Mouse (Mus musculus): ENCODE results near the gene Lrrc40. TPM values are rescaled to one million over a fixed set of nuclear protein-coding genes. Genes with fewer than 3 reads are reported as not detected.

The Lrrc40 gene
- polyA plus RNA-seq, 1 experiment from 2014 or later = 42.6 TPM

GRCm38 (mm10) chr3:158031371-158031925 is 5.0 kb upstream of the Lrrc40 start:
- Histone ChIP-seq H3K36me3 (ENCODE audit: insufficient read depth, low read length) (0 out of 2 replicates have a peak, but pooled peaks cover 2% of the 10 kb centered on the region), H3K4me2 (ENCODE audit: low read length) (peak overlapping the region; percentile 75), H3K9ac (ENCODE audit: low read depth, low read length) (peak overlapping the region; percentile 93), H3K4me3 (replicated peaks; ENCODE audit: low read depth, low read length) (peak overlapping the region; percentile 75), H3K27me3 (ENCODE audit: insufficient read depth, low read length) (no peaks in the 10 kb centered on the region), H3K27ac (peak overlapping the region; percentile 97), H3K9me3 (replicated peaks; ENCODE audit: low read length) (no peaks in the 10 kb centered on the region), H3K4me1 (replicated peaks; ENCODE audit: insufficient read depth, low read length) (0 out of 2 replicates have a peak, but pooled peaks cover 5% of the 10 kb centered on the region)
- ATAC-seq (replicated peaks; ENCODE audit: low FRiP score, low read depth) (peak; percentile 93), DNase-seq (ENCODE audit: low spot score) (peak; percentile 95)
- WGBS = under 1% methylated on average over 61 of the region's 61 CpGs
- TF ChIP-seq CTCF (IDR thresholded peaks at IDR 0.05; ENCODE audit: low read depth) = no peak; the same call in 1 of the 2 replicates

DNA sequence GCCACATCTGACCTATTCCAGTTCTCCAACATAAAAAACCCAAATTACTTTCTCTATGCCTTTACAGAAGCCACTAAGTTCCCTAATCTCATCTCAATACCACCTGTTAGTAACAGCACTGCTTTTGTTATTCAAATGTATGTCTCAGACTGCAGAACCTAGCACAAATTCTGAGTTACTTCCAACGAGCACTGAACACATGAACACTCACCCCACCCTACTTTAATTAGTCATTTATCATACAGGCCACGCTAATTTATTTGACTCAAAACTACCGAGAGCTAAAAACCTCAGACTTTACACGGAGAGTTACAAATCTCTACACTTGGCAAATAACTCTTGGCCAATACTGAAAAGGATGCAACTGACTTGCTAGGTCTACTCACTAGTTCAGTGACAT is 4.4 kb upstream of the Lrrc40 start:
- 5% methylated on average over 4 of the region's 4 CpGs for WGBS
- TF ChIP-seq CTCF (IDR thresholded peaks at IDR 0.05; ENCODE audit: low read depth) = no peak
- DNase-seq (ENCODE audit: low spot score) (peak; percentile 3), ATAC-seq (replicated peaks; ENCODE audit: low FRiP score, low read depth) (no peak)
- Histone ChIP-seq H3K27ac (peak overlapping the region; percentile 97), H3K9ac (ENCODE audit: low read depth, low read length) (peak overlapping the region; percentile 93), H3K9me3 (replicated peaks; ENCODE audit: low read length) (no peaks in the 10 kb centered on the region), H3K4me1 (replicated peaks; ENCODE audit: insufficient read depth, low read length) (0 out of 2 replicates have a peak, but pooled peaks cover 5% of the 10 kb centered on the region), H3K27me3 (ENCODE audit: insufficient read depth, low read length) (no peaks in the 10 kb centered on the region), H3K36me3 (ENCODE audit: insufficient read depth, low read length) (no peaks in the 10 kb centered on the region), H3K4me3 (replicated peaks; ENCODE audit: low read depth, low read length) (peak overlapping the region; percentile 75), H3K4me2 (ENCODE audit: low read length) (peak overlapping the region; percentile 75)

DNA sequence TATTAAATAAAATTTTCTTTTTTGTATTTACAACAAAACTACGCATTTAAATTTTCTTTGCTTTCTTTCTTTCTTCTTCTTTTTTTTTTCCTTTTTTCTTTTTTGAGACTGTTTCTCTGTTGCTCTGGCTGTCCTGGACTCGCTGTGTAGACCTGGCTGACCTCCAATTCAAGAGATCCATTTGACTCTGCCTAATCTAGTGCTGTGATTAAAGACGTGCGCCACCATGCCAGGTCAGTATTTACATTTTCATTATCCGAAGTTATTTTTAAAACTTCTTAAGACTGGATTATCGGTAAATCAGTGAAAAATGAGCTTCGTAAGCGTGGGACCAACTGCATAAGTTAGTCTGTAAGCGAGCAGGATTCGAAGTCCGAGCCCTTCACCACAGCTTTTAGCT is 596 bp upstream of the Lrrc40 start:
- under 1% methylated on average over 11 of the region's 11 CpGs for WGBS
- ATAC-seq (replicated peaks; ENCODE audit: low FRiP score, low read depth) = no peak
- H3K36me3 ChIP-seq (ENCODE audit: insufficient read depth, low read length) = no peaks in the 10 kb centered on the region
- no peaks in the 10 kb centered on the region for H3K27me3 ChIP-seq (ENCODE audit: insufficient read depth, low read length)
- DNase-seq (ENCODE audit: low spot score) = peak; percentile 21
- H3K9me3 ChIP-seq (replicated peaks; ENCODE audit: low read length) = no peaks in the 10 kb centered on the region
- H3K9ac ChIP-seq (ENCODE audit: low read depth, low read length) = peak overlapping the region; percentile 83
- TF ChIP-seq CTCF (IDR thresholded peaks at IDR 0.05; ENCODE audit: low read depth) = no peak
- peak overlapping the region; percentile 80 for H3K4me3 ChIP-seq (replicated peaks; ENCODE audit: low read depth, low read length)
- peak overlapping the region; percentile 87 for H3K27ac ChIP-seq
- H3K4me1 ChIP-seq (replicated peaks; ENCODE audit: insufficient read depth, low read length) = 0 out of 2 replicates have a peak, but pooled peaks cover 5% of the 10 kb centered on the region
- H3K4me2 ChIP-seq (ENCODE audit: low read length) = peak overlapping the region; percentile 64

GRCm38 (mm10) chr3:158038106-158038505 is 1.6 kb downstream of the Lrrc40 start:
- 0 out of 2 replicates have a peak, but pooled peaks cover 5% of the 10 kb centered on the region for H3K4me1 ChIP-seq (replicated peaks; ENCODE audit: insufficient read depth, low read length)
- 78% methylated on average over 3 of the region's 3 CpGs for WGBS
- H3K4me2 ChIP-seq (ENCODE audit: low read length) = no peak overlapping the region
- H3K27me3 ChIP-seq (ENCODE audit: insufficient read depth, low read length) = no peaks in the 10 kb centered on the region
- no peaks in the 10 kb centered on the region for H3K9me3 ChIP-seq (replicated peaks; ENCODE audit: low read length)
- H3K4me3 ChIP-seq (replicated peaks; ENCODE audit: low read depth, low read length) = no peak overlapping the region
- ATAC-seq (replicated peaks; ENCODE audit: low FRiP score, low read depth) (no peak), DNase-seq (ENCODE audit: low spot score) (no peak)
- H3K36me3 ChIP-seq (ENCODE audit: insufficient read depth, low read length) = no peaks in the 10 kb centered on the region
- no peak overlapping the region for H3K9ac ChIP-seq (ENCODE audit: low read depth, low read length)
- TF ChIP-seq CTCF (IDR thresholded peaks at IDR 0.05; ENCODE audit: low read depth) = no peak
- H3K27ac ChIP-seq = no peak overlapping the region

DNA sequence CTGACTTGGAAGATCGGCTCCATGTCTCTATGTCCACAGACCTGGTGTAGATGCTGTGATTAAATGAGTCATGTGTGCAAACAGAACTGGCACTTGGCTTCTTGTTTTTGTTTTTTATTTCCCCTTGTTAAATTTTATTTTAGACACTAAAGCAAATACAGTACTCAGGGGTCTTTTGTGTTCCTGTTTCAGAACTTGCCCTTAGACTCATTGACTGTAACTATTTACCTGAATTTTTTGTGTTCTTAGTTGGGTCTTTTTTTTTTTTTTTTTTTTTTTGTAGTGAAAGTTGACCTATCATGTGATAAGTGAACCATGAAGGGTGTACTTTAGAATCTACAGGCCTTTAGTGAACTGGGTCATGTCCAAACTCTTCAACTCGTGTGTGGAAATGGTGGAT is 4.3 kb downstream of the Lrrc40 start:
- no peak overlapping the region for H3K27ac ChIP-seq
- H3K9me3 ChIP-seq (replicated peaks; ENCODE audit: low read length) = no peaks in the 10 kb centered on the region
- H3K4me2 ChIP-seq (ENCODE audit: low read length) = no peak overlapping the region
- WGBS = 73% methylated on average over 2 of the region's 2 CpGs
- H3K4me1 ChIP-seq (replicated peaks; ENCODE audit: insufficient read depth, low read length) = no peaks in the 10 kb centered on the region
- H3K27me3 ChIP-seq (ENCODE audit: insufficient read depth, low read length) = no peaks in the 10 kb centered on the region
- no peak overlapping the region for H3K9ac ChIP-seq (ENCODE audit: low read depth, low read length)
- no peaks in the 10 kb centered on the region for H3K36me3 ChIP-seq (ENCODE audit: insufficient read depth, low read length)
- ATAC-seq (replicated peaks; ENCODE audit: low FRiP score, low read depth) (no peak), DNase-seq (ENCODE audit: low spot score) (no peak)
- TF ChIP-seq CTCF (IDR thresholded peaks at IDR 0.05; ENCODE audit: low read depth) = no peak
- H3K4me3 ChIP-seq (replicated peaks; ENCODE audit: low read depth, low read length) = no peak overlapping the region

- no peaks in the 10 kb centered on the region for H3K27me3 ChIP-seq (ENCODE audit: insufficient read depth, low read length)
- 92% methylated on average over 2 of the region's 2 CpGs for WGBS
- TF ChIP-seq CTCF (IDR thresholded peaks at IDR 0.05; ENCODE audit: low read depth) = no peak
- no peaks in the 10 kb centered on the region for H3K4me1 ChIP-seq (replicated peaks; ENCODE audit: insufficient read depth, low read length)
- DNase-seq (ENCODE audit: low spot score) (no peak), ATAC-seq (replicated peaks; ENCODE audit: low FRiP score, low read depth) (no peak)
- no peak overlapping the region for H3K4me3 ChIP-seq (replicated peaks; ENCODE audit: low read depth, low read length)
- H3K36me3 ChIP-seq (ENCODE audit: insufficient read depth, low read length) = 0 out of 2 replicates have a peak, but pooled peaks cover 6% of the 10 kb centered on the region
- no peak overlapping the region for H3K4me2 ChIP-seq (ENCODE audit: low read length)
- H3K27ac ChIP-seq = no peak overlapping the region
- H3K9me3 ChIP-seq (replicated peaks; ENCODE audit: low read length) = no peaks in the 10 kb centered on the region
- H3K9ac ChIP-seq (ENCODE audit: low read depth, low read length) = no peak overlapping the region
Observed at GRCm38 (mm10) chr3:158049508-158049907, 13.0 kb downstream of the Lrrc40 start.
